Mouse (Mus musculus) testis, adult 2 months (tissue): Measurements from ENCODE around the gene Abcb8.

Source experiments
- CTCF ChIP-seq: fragments of 200-500 bp; IDR thresholded peaks from 2 replicates; pipeline ENCODE4 v1.5.1; 2012; ENCODE audit warnings: low read depth, mild to moderate bottlenecking, inconsistent platforms, low read length, moderate library complexity; ENCODE audit not compliant: control insufficient read depth, insufficient read depth, insufficient replicate concordance
- POLR2A ChIP-seq: fragments of 200-500 bp; IDR thresholded peaks from 2 replicates; pipeline ENCODE4 v1.6.1; 2012; ENCODE audit warnings: low read depth, mild to moderate bottlenecking, inconsistent platforms, low read length, moderate library complexity; ENCODE audit not compliant: control insufficient read depth

- TF ChIP-seq CTCF (no peak), POLR2A (no peak)
Observed at GRCm38 (mm10) chr5:24420381-24420780, 26.9 kb downstream of the Abcb8 start.
